Mouse (Mus musculus): Measurements from ENCODE around the gene Ngdn.

DNA sequence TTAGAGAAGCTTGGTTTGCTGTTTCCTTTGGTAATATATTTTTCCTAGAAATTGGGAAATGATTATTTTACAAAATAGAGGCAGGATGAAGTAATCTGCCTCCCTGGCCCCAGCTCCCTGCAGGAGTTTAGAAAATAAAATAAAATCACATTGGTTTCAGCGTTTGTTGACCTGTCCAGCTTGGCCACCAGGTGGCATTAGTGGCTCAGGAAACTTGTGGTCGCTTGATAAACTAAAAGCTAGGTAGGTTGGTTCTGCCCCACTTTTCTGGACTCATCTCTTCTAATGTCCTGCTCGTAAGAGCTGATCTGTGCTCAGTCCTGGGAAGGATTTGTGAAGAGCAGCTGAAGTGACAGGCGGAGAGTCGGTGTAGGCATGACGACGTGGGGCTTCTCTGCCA is 9.0 kb downstream of the Ngdn start:
- TF ChIP-seq CTCF (conservative IDR thresholded peaks at IDR 0.05; ENCODE audit: low read length) (peak; percentile 39), POU5F1 (IDR thresholded peaks at IDR 0.05; ENCODE audit: borderline replicate concordance, low read length) (no peak), NANOG (IDR thresholded peaks at IDR 0.05; ENCODE audit: borderline replicate concordance, low read length) (no peak)

Measured in E14TG2a.4 (cell line).